Mouse (Mus musculus): ENCODE measurements at regions not wholly inside any gene's neighbourhood (a gene's known extent, or its start where the extent isn't known, plus 50 kb on each side); places are given as distances from the start of the nearest gene placed in this dataset.

DNA sequence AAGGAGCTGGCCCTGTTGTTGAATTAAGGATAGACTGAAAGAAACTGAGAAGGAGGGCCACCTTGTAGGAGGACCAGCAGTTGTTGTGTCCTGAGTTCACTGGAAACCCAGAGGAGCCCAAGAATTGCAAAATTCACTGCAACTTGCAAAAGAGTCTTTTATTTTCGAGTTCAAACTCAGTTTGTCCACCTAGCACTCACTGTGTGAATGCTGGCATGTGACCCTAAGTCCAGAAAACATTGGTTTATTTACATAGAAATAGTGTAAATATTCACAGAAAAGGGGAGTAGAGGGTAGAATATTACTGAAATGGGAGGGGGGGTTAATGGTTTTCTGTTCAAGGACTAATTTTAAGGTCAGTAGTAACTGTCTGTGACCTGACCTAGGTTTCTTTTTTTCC lies 394.7 kb downstream of the 4933405O20Rik start:
- DNase-seq (ENCODE audit: low spot score in 2 of 2) = no peak

- peak in 1 of 2 experiments; percentile 21 for DNase-seq (ENCODE audit: low spot score in 2 of 2)
Measured at GRCm38 (mm10) chr7:51041899-51042667, 443.1 kb downstream of the 4933405O20Rik start.

DNA sequence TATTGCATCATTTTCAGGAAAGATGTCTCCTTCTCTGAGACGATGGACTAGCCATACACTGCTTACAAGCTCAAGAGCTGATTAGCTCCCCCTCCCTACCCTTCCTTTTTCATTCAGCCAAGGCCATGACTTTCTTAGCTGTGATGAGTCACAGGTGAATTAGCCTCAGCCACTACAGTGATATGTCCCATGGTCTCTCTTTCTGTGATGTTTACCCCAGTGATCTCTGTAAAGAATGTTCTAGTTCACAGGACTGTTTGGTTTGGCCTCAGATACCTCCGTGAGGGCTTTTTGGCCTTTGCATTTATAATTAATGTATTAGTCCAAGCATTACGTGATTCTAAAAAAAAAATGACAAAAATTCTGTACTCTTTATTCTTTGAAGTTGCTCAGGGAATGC lies 452.5 kb downstream of the 4933405O20Rik start:
- no peak for DNase-seq (ENCODE audit: low spot score in 2 of 2)

DNA sequence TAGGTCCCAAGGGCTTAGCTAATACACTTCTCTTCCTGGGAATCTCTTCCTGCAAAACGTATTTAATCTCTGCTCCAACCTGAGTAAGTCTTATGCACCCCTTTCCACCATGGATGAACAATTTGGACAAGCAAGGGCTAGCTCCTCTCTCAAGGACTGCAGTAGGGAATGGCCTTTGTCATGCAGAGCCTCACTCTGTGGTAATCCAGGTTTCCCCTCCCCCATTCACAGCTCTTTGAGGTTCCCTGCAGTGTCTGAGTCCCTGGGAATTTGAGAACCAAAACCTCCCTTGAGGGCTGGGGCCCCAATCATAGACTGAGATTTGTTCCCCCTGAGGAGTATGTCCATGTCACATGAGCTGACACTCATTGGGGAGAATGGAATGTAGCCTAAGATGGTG lies 442.5 kb upstream of the Ano5 start:
- no peak for DNase-seq (ENCODE audit: low spot score in 2 of 2)

- DNase-seq (ENCODE audit: low spot score in 2 of 2) = peak in 1 of 2 experiments; percentile 34
Measured at GRCm38 (mm10) chr7:51093774-51094173, 417.1 kb upstream of the Ano5 start.

- DNase-seq (ENCODE audit: low spot score in 2 of 2) = no peak
Measured at GRCm38 (mm10) chr7:51101166-51101565, 409.7 kb upstream of the Ano5 start.

DNA sequence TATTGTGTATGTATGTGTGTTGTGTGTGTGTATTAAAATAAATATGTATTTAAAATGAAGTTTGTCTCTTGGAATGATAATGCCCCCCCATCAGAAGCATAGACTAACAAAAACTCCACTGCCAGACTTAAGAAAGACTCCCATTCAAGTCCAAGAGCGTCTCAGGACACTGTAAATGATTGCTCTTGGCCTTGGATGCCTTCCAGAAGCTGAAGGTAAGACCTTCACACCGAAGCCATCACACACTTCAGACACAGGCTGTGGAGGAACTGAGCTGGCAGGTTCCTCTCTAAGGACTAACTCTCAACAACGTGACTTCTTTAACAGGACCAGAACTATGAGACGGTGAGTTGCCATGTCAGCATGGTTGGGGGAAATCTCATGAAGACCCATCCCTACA lies 370.0 kb upstream of the Ano5 start:
- no peak for DNase-seq (ENCODE audit: low spot score in 2 of 2)

- DNase-seq (ENCODE audit: low spot score in 2 of 2) = no peak
Measured at GRCm38 (mm10) chr7:51175211-51175610, 335.6 kb upstream of the Ano5 start.

DNA sequence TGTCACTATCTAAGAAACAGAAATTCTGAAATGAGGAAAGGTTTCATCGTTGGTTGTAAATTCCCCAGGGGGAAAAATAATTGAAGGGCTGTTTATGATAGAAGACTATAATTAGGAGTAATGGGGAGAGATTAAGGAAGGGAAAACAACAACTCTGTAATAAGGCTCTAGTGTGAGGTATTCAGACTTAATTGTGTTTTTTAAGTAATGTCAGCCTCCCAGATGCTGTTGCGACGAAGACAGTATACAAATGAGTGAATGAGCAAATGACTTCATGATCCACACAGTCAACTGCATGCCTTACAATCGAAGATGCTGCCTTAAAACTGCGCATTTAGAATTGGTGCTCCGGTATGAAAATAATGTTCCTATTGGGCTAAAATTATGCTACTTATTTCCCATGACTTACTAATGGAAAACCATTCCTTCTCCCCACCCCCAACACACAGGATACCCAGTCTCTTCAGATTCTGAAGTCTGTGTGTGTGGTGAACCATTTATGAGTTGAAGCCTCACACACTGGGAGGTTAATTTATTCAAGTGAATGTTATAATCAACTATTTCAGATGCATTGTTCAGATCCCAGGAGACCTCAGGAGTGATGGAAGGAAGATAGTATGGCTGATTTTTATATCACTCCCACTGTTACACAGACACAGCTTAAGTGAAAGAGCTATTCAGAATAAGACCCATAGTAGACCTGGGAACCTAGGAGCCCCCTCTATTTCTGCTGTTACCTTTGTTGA lies 295.2 kb upstream of the Ano5 start:
- no peak for DNase-seq (ENCODE audit: low spot score in 2 of 2)

DNA sequence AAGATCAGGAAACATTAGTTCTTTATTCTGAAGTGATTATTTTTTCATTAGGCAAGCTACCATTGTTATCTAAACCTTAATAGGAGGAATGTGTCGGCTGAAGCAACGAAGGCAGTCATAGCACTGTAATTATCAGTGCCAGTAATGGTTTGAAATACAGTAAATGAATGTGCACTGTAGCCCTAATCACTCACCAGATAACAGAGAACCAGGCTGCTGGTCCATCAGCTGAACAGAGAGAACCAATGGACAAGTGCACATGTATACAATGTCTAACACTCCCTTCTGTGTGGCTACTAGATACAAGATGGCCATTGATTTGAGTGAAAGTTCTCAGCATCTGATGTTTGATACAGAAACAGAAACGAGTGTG lies 294.6 kb upstream of the Ano5 start:
- no peak for DNase-seq (ENCODE audit: low spot score in 2 of 2)

DNA sequence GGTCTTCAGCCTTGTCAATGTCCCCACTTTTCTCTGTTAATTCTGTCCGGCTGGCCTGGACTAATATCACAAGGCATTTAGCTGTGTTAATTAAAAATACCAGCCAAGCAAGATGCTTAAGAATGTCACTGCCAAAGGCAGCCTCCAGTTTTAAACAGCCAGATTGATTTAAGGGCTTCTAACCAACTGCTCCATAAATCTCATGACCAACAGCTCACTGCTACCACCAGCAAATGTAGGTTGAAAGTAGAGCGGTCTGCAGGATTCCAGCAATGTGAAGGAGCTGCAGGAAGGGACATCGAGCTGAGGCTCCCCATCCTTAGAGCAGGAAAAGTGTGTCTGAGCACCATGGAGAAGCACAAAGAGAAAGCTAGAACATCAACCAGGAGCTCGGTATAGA lies 289.5 kb upstream of the Ano5 start:
- no peak for DNase-seq (ENCODE audit: low spot score in 2 of 2)

GRCm38 (mm10) chr7:51221806-51222205 lies 289.0 kb upstream of the Ano5 start:
- no peak for DNase-seq (ENCODE audit: low spot score in 2 of 2)

GRCm38 (mm10) chr7:51227136-51227535 lies 283.7 kb upstream of the Ano5 start:
- DNase-seq (ENCODE audit: low spot score in 2 of 2) = peak; percentile 77 to 78

DNA sequence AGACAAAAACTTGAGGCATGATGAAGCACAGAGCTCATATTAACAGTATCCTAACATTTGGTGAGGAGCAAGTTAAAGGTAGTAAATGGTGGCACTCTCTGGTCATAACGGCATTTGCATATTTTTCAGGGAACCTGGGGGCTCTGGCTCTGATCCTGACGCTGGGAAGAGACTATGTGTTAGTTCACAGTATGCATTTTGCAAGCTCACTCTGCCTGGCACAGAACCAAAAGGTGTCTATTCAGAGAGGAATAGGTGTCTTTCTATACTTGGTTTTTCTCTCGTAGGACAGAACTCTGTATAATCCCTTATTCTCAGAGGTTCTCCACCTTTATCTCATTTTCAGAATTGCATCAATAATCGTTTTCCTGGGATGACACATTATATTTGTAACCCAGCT lies 276.2 kb upstream of the Ano5 start:
- no peak for DNase-seq (ENCODE audit: low spot score in 2 of 2)

GRCm38 (mm10) chr7:51247695-51248094 lies 263.1 kb upstream of the Ano5 start:
- DNase-seq (ENCODE audit: low spot score in 2 of 2) = no peak

- no peak for DNase-seq (ENCODE audit: low spot score in 2 of 2)
Measured at GRCm38 (mm10) chr7:51254461-51254860, 256.4 kb upstream of the Ano5 start.

DNA sequence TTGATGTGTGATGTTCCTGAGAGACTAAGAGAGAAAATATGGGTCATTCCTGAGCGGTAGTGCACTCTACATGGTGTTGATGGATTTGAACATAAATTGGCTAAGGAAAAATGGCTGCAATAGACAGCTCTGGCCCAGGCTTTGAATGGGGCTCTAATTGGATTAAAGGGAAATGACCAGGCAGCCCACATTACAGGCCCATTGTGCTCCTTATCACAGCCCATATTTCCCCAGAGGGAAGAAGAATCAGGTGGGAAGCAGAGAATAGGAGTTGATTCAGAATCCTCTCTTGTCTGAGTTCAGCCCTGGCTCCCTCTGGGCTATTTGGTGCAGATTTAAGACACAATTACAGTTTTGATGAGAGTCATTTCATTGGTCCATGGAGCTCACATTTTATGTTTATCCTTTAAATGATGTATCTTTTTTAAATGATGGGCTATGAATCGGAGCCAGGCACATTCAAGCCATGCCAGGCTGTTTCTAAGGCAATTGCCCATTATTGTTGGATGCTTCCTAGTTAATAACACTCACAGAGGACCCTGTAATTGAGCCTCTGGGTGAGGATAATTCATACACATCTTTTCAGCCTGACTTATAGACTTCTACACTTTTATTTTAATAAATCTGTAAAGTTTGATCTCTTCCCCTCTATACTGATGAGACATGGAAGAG lies 251.5 kb upstream of the Ano5 start:
- DNase-seq (ENCODE audit: low spot score in 2 of 2) = no peak

DNA sequence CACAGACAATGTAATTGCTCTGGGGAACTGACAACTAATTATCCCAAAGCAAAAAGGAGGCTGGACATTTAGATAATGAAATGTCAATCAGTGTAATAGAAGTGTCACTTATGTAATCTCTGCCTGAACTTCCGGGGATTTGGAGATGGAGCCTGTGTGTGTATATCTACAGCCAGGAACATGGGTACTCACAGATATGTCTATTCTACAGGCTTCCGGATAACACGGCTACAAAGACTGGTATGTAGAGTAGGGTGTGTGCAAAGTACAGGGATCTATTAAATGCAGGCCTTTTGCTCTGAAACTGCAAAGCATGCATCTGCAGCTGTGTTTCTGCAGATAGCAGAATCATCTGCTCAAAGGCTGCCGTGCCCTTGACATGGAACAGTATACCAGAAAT lies 246.7 kb upstream of the Ano5 start:
- no peak for DNase-seq (ENCODE audit: low spot score in 2 of 2)

- peak; percentile 28 to 44 for DNase-seq (ENCODE audit: low spot score in 2 of 2)
Measured at GRCm38 (mm10) chr7:51265896-51266295, 244.9 kb upstream of the Ano5 start.

DNA sequence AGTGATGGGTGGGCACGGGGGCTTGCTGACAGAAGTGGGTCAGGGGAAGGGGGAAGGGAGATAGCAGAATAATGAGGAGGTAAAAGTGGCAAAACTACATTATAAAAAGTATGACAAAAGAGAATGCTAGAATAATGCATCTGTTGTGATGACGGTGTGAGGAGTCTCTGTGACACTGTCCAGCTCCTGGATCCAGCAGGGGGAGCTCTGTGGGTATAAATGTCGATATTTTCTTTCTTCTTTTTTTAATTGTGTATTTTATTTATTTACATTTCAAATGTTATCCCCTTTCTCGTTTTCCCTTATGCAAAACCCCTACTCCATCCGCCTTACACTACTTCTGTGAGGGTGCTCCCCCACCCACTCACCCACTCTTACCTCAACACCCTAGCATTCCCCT lies 243.9 kb upstream of the Ano5 start:
- no peak for DNase-seq (ENCODE audit: low spot score in 2 of 2)

DNA sequence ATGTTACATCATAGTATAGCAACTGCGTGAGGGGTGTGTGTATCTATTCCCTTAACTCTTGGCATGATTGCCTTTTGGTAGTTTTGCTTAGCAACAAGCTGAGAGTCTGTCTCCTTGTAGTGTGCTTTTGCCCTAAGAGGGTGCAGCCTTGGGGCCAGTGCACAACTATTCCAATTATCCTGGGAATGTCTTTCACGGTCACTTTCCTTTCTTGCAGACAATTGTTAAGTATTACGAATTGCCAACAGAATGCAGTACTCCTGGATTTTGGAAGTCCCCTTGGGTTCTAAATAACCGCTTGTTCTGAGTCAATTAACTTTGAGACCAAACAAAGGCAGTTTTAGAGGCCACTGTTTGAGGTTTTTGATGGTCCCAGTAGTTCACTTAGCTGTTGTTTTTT lies 242.1 kb upstream of the Ano5 start:
- no peak for DNase-seq (ENCODE audit: low spot score in 2 of 2)

DNA sequence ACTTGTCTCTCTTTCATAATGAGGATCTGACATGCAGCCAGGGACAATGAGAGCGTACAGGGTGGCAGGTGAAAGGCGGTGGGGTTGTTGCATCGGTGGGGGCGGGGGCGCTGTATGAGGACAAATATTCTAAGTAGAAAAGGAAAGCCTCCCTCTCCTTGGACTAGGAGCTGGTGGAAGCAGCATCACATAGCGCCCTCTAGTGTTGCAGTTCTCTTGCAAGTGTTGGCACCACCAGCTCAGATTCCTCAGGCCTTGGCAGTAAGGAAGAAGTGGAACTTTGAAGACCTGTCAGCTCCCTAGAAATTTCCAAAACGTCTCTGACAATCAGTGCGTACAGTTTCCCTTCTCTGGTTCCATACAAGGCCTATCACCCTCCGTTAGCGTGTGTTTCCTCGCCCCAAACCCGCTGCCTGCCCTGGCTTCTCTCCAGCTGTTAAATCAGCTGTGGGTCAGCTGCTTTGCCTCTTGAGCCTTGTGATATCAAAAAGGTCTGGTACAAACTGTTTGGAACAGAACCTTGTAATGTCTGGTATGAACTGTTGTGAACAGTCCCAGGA lies 240.2 kb upstream of the Ano5 start:
- peak; percentile 69 to 75 for DNase-seq (ENCODE audit: low spot score in 2 of 2)

- DNase-seq (ENCODE audit: low spot score in 2 of 2) = no peak
Measured at GRCm38 (mm10) chr7:51281470-51281869, 229.4 kb upstream of the Ano5 start.

Measured in right cerebral cortex, postnatal 10 days (tissue).